Mouse (Mus musculus): ENCODE results near the gene Iqschfp. TPM values are rescaled to one million over a fixed set of nuclear protein-coding genes. Genes with fewer than 3 reads are reported as not detected.

Iqschfp gene
- polyA plus RNA-seq, 1 experiment = not detected

DNA sequence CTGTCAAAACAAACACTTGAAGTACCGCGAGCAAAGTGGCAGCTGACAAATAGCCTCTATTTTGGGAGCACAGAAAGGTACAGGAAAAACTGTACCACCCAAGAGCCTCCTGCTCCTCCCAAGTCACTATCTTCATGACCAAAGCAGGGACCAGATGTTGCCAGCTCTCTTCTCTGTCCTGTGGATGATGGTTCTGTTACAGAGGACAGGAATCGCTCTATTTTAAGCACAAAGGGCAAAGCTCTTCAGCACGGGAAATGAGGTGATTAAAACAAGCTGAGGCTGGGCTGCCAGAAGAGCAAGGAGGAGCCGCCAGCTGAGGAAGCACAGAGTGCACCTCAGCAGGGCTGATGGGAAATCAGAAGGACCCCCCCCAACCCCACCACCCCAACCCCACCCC is 561.2 kb downstream of the Iqschfp start:
- no peak for TF ChIP-seq GATA1 (IDR thresholded peaks at IDR 0.05; ENCODE audit: low read length)

DNA sequence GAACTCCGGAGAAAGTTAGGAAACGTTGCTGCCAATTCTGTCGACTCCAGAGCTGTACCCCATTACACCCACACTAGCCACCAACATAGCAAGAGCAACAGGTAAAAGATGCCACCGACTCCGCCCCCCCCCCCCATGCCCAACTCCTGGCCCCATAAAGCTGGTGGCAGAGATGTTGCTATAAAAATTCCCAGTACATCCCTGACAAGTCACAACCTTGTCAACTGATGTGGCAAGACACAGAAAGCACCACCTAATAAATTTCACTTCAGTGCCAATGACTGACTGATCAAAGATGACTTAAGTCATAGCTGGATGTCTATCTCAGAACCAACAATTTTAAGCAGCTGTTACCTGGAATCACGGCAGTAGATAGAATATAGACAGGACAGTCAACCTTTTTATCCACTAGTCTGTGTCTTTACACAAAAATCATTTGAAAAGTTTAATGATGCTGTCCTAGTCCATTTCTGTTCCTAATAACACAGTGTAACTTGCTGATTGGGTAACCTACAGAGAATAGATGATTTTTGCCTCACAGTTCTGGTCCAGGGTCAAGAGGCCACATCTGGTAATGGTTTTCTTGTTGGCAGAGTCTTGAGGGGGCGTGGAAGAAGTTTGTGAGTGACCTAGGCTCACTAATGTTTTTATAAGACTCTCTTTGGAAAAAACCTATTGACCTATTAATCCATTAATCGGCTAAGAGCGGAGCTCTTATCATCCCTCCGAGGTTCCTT is 561.9 kb downstream of the Iqschfp start:
- no peak for TF ChIP-seq GATA1 (IDR thresholded peaks at IDR 0.05; ENCODE audit: low read length)

DNA sequence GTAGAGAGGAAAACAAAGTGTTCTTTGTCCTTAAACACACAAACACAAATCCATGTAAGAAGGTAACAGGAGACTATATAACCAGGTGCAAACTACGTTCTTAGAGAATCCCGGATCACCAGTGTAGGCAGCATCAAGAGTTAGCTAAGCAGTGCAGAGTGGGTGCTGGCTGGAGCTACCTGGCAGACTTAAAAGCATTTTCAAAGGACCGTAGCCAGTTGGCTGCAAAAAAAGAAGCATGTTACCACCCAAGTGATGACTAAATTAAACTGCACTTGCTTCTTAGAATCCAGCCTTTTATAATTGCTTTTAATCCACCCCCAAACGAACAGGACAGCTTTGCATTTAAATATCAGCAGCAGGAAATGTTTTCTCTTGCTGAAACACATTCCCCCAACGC is 574.6 kb downstream of the Iqschfp start:
- TF ChIP-seq GATA1 (IDR thresholded peaks at IDR 0.05; ENCODE audit: low read length) = no peak

DNA sequence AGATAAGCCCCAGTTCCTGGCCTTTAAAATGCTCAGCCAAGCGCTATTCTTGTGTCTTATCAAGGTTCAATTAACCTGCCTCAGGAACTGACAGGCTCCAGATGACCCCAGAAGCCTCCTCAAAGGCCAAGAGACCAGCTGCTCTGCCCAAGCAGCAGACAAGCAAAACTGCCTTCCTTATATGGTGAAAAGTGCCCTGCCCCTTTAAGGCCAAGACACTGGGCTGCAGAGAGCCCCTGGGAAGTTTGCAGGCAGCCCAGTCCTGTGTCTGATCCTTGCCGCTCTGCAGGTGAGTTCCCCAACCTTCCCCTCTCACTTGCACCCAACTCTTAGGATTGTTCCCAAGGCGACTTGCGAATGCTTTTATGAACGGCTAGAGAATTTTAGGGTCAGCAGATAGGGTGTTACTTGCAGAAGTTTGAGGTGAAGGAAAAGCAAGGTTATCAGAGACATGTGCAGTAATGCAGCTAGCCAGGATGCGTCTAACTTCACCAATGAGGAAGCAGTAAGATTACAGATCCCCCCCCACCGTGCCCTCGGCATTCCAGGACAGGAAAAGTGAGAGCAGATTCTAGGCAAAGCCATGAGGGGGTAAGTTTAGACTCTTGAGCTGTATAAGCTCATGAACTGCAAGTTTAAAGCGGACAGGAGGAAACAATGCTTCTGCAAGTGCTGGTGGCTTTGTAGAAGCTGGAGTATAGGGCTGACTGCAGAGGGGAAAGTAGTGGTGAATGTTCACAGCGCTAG is 576.1 kb downstream of the Iqschfp start:
- no peak for TF ChIP-seq GATA1 (IDR thresholded peaks at IDR 0.05; ENCODE audit: low read length)

DNA sequence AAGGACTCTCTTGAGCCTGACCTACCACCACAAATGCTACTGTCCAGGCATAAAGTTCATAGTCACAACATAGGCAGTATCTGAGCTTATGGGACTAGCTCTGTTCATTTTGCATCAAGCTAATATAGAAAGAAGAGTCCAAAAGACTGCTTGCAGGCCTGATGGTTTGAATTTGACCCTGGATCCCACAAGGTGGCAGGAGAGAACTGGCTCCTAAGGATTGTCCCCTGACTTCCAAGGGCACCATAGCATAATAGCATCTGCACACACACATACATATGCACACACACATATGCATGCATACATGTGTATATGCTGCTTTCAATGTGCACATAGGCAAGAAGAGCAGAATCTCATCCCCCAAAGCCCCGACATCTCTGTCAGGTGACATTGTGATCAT is 577.6 kb downstream of the Iqschfp start:
- no peak for TF ChIP-seq GATA1 (IDR thresholded peaks at IDR 0.05; ENCODE audit: low read length)

DNA sequence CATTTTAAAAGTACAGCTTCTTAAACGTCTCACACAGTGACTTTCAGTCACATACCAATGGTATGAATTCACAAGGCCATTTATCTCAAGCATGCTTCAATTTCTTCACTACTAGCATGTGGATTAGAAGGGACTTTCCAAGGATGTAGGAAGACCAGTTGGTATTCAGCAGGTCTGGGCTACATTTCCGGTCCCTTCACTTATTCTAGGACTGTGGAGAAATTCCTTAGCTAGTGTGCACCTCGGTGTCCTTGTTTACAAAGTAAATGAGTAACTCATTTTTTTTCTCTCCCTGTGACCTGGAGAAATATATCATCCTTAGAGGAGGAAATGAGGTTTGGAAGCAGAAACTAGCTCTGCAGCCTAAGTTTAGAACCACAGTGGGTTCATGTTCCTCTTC is 578.0 kb downstream of the Iqschfp start:
- no peak for TF ChIP-seq GATA1 (IDR thresholded peaks at IDR 0.05; ENCODE audit: low read length)

DNA sequence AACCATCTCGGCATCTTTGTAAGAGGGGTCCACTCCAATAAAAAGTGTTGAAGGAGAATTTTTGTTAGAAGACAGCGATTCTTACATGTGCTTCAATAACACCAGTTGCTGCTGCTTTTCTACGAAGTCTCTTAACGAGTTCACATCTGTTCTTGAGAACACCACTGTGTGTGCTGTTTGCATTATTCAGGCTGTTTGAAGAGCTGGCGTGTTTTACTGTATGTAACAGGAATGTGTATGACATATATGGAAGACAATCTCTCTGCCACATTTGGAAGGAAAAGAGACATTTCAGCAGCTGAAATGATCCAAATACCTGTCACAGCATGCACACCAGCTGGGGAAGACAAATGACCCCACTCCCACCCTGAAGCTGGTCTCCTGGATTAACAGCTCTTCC is 578.6 kb downstream of the Iqschfp start:
- TF ChIP-seq GATA1 (IDR thresholded peaks at IDR 0.05; ENCODE audit: low read length) = no peak

DNA sequence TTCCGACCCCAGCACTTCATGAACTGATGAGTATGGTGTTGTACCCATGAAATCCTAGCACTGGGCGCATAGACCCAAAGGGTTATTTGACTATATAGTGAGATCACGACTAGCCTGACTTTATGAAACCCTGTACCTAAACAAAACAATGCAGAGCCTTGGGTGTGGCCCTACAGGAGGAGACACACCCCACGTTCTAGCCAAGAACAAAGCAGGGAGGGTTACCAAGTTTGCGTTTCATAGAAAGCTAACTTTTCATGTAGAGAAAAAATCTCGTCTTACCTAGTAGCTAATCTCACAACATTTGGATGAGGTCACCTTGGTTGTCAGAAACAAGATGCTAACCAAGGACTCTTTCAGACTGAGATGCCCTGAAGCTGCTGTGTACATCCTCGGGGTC is 584.3 kb downstream of the Iqschfp start:
- no peak for TF ChIP-seq GATA1 (IDR thresholded peaks at IDR 0.05; ENCODE audit: low read length)

DNA sequence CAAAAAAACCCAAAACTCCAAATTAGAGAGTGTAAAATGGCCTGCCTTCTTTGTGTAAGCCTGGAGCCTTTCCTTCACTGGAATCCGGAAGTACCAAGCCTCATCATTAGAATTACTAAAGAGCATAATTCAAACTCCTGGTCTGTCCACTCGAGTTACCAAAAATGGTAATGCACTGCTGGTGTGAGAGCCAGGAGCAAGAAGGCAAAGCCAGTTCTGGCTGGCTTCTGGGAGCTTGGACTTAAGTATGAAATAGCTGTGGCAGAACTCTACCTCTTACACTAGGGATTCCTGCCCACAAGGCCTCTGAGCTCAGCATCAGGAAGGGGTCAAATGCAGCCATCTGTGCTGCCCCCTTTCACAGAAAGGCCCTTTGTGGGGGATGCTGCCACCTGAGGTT is 585.4 kb downstream of the Iqschfp start:
- no peak for TF ChIP-seq GATA1 (IDR thresholded peaks at IDR 0.05; ENCODE audit: low read length)

DNA sequence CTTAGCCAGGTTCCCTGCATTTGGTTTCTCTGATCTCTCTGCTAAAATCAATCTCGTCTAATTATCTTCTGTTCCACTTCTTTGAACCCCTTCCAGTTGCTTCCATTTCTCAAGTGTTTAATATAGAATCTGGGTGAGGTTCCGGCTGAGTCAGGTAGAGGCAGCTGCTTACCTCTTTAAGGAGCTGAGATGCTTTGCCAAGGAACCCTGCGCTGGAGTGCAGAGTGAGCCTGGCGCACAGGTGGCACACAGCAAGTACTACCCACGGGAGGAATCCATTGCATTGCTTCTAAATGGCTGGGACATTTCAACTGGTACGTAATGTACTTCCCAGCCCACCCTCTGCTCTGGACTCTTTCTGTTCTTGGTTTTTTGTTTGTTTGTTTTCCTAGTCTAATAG is 587.2 kb downstream of the Iqschfp start:
- TF ChIP-seq GATA1 (IDR thresholded peaks at IDR 0.05; ENCODE audit: low read length) = no peak

DNA sequence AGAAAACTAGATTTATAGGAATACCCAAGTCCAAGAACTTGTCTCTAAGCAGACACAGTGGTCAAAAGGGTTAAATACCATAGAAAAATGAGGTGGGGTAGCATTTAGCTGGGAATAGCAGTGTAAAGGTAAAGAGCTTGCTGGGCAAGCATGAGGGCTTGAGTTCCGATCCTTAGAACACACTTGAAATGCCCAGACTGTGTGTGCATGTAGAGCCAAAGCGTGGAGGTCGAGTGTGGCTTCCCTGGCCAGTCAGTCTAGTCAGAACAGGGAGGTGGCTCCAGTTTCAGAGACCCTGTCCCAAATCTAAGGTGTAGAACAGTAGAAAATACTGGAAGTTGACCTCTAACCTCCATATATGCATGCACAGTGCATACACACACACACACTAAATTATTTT is 591.5 kb downstream of the Iqschfp start:
- TF ChIP-seq GATA1 (IDR thresholded peaks at IDR 0.05; ENCODE audit: low read length) = no peak

DNA sequence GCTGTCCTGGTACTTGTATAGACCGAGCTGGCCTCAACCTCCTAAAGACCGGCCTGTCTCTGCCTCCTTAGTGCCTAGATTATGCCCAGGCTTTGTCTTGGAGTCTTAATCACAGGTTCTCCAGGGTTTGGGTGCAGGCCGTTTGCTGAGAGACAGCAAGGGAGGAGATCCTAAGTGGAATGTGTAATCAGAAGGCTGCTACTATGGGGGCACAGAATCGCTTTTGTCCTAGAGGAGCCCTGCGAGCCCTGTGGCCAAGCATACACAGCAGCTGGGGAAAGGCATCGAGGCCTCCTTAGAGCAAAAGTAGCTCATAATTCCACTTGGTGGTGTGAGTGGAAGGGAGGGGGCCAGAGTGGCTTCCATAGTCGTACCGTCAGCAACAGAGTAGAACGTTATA is 592.0 kb downstream of the Iqschfp start:
- TF ChIP-seq GATA1 (IDR thresholded peaks at IDR 0.05; ENCODE audit: low read length) = no peak

DNA sequence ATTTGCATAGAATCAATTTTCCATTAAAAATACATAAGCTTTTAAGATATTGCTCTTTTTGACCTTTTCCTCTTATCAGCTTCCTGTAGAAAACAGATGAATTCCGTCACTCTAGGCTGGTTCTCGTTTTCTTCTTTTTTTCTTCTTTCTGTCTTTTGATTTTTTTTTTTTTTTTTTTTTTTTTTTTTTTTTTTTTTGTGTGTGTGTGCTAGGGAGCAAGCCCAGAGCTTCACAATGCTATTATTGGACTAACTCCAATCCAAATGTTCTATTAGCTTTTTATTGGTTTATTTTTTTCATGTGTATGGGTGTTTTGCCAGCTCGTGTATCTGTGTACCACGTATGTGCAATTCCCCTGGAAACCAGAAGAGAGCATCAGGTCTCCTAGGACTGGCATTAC is 592.5 kb downstream of the Iqschfp start:
- no peak for TF ChIP-seq GATA1 (IDR thresholded peaks at IDR 0.05; ENCODE audit: low read length)

DNA sequence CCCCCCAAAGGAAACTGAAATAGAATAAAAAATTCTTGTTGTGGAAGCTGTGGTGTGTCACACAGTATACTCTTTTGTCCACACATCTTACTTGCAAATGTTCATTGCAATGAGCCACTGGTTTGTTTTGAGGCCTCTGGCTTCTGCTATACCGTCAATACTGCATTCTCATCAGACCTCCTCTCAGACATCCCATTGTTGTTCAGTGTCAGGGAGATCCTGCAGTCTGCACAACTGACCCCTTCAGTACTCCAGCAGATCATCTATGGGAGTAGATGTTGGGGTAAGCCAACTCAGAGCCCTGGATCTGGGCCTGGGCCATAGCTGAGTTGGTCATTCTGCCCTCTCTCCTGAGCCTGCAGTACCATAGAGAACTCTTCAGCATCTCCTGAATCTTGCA is 595.6 kb downstream of the Iqschfp start:
- no peak for TF ChIP-seq GATA1 (IDR thresholded peaks at IDR 0.05; ENCODE audit: low read length)

DNA sequence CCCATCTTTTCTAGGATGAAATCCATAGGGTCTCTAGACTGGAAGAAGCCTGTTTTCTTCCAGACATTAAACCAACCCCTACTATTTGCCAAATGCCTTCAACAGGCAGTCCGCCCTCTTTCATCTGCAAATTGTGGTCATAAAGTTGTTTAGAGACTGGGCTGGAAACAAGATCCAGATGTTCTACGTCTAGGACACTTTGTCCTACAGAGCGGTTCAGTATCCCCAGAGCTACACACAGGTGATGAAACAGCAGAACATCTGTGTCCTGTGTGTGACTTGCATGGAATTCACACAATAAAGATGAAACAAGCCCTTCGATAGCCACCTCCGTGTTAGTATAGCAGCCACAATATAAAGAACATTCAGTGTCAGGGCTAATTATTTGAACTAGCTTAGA is 596.3 kb downstream of the Iqschfp start:
- no peak for TF ChIP-seq GATA1 (IDR thresholded peaks at IDR 0.05; ENCODE audit: low read length)

DNA sequence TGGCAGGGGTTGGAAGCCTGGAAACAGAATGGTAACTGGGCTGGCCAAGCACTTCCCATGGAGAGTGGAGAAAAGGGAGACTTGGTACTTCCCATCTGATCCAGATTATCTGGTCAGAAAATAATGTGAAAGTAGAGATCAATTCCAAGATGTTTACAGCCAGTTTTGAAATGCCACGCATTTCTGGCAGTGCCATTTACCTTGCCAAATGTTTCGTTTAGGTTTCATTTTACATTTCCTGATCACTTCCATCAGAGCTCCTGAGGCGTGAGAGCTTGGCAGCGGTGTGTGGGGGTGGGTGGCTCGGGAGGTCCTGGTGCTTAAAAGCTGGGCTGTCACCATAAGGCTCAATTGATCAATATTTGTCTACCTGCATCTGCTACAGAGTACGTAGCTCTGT is 599.5 kb downstream of the Iqschfp start:
- no peak for TF ChIP-seq GATA1 (IDR thresholded peaks at IDR 0.05; ENCODE audit: low read length)

DNA sequence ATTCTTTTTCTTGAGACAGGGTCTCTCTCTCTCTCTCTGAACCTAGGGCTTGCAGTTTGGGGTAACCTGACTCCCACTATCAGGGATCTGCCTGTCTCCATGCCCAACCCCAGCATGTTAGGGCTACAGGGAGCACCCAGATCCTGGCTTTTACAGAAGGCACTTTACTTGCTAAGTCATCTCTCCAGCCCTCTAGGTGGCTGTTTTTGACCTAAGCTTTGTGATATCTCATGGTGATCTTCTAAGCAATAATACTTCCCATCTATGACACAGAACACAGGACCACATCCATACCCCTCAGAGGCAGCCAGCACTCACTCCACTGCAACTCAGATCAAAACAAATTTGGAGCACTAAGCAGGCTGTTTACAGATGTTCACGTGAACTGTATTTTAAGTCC is 600.0 kb downstream of the Iqschfp start:
- TF ChIP-seq GATA1 (IDR thresholded peaks at IDR 0.05; ENCODE audit: low read length) = no peak
